Mouse (Mus musculus): ENCODE measurements around the gene Zc3hc1. TPM values are rescaled to one million over a fixed set of nuclear protein-coding genes. Genes with fewer than 3 reads are reported as not detected.
A peak's percentile ranks its signal among the peaks of the same experiment; 100 is the strongest.

Gene Zc3hc1
- polyA plus RNA-seq, 1 experiment, result 41.6 TPM

DNA sequence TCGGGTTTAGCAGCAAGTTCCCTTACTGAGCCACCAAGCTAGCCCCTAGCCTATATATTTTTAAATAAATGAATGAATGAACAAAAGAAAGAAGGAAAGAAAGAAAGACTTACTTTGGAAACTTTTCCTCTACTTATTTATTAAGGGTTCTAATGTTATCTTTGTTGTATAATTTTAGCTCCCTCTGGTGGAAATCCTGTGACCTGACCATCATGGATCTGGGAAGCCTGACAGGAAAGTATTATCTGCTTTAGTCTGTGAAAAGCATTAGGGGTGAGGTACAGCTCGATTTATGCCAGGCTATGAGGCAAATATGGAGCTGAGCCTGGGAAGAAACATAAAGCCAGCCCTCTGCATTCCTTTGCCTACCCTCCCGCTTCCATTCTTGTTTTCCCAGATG lies 21.5 kb downstream of the Zc3hc1 start:
- DNase-seq (ENCODE audit: low read depth), result no peak
- TF ChIP-seq CTCF (IDR thresholded peaks at IDR 0.05; ENCODE audit: borderline replicate concordance, extremely low read depth, insufficient read depth, insufficient read length) (no peak), POLR2A (IDR thresholded peaks at IDR 0.05; ENCODE audit: borderline replicate concordance, extremely low read depth, insufficient read depth, insufficient read length, poor library complexity, severe bottlenecking) (no peak)

DNA sequence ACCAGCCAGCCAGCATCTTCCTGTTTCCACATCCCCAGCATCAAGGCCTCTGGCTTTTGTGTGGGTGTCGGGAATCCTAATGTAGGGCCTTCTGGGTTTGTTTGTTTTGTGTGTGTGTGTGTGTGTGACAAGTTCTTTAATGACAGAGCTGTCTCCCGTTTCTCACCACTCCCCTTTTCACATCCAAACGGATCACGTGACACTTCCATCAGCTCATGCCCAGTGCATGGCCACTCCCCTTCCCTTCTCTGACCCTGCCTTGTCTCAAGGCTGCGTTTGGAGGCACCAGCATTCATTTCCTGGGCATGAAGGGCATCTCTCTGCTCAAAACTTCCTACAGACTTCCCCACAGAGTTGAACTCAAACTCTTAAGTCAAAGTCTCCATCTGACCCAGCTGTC lies 27.0 kb downstream of the Zc3hc1 start:
- TF ChIP-seq POLR2A (IDR thresholded peaks at IDR 0.05; ENCODE audit: borderline replicate concordance, extremely low read depth, insufficient read depth, insufficient read length, poor library complexity, severe bottlenecking), result no peak
- no peak for TF ChIP-seq CTCF (IDR thresholded peaks at IDR 0.05; ENCODE audit: borderline replicate concordance, extremely low read depth, insufficient read depth, insufficient read length)

DNA sequence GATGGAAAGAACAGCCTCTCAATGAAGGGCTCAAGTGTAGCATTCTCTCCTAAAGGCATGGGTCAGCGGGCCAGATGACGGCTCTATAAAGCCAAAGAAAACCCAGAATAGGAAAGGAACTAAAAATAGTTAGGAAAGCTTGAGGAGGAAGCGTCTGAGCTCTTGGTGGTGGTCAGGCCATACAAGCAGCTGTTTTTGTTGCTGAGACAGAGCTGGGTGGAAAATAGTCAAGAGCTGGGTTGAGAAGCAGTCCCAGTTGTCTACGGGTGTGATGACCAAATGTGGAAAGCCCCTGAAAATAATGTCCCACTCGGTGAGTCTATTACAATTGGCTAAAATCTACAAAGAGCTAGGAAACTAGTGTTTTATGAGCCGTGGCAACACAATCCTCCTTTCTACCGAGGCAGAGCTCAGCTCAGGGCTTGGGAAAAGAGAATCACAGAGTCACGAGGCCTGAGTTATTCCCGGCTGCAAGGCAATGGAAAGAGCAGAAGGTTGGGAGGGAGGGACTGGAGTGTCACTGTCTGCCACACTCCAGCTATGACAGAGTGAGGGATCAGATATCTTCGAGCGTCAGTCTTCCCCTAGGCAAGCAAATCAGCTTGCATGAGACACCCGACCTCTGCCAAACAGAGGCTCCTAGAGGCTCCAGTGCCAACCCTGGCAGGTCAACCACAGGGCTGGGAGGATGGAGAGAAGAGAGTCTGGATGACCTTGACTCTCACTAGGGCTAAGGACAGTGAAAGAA lies 30.9 kb downstream of the Zc3hc1 start:
- no peak for TF ChIP-seq POLR2A (IDR thresholded peaks at IDR 0.05; ENCODE audit: borderline replicate concordance, extremely low read depth, insufficient read depth, insufficient read length, poor library complexity, severe bottlenecking)
- TF ChIP-seq CTCF (IDR thresholded peaks at IDR 0.05; ENCODE audit: borderline replicate concordance, extremely low read depth, insufficient read depth, insufficient read length), result no peak
- no peak for DNase-seq (ENCODE audit: low read depth)

More for the DNA sequence above, 27.0 kb downstream of the Zc3hc1 start:
- DNase-seq (ENCODE audit: low read depth), result peak; percentile 8

DNA sequence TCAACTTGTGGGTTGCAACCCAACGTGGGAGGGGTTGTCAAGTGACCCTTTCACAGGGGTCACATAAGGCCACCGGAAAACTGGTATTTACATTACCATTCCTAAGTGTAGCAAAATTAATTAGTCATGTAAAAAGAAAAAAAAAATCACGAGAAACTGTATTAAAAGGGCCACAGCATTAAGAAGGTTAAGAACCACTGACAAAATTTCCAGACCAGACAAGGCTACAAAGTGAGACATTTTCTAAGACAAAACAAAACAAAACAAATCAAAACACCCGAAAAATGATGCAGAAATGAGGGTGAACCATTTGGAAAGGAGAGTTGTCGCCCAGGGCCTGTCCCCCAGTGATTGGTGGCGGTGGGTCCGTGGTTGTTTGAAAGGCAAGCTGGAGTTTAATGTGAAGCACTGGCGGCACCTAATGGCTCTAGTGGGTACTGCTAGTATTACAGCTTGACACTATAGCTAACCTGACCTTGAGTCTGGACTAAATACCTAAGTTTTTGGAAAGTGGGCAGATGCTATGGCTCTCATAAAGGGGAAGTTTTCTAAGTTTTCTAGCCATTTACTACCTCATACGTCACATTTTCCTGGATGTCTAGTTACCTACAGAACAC lies 33.2 kb downstream of the Zc3hc1 start:
- peak; percentile 89 for TF ChIP-seq CTCF (IDR thresholded peaks at IDR 0.05; ENCODE audit: borderline replicate concordance, extremely low read depth, insufficient read depth, insufficient read length)
- TF ChIP-seq POLR2A (IDR thresholded peaks at IDR 0.05; ENCODE audit: borderline replicate concordance, extremely low read depth, insufficient read depth, insufficient read length, poor library complexity, severe bottlenecking), result no peak
- DNase-seq (ENCODE audit: low read depth), result peak; percentile 88

DNA sequence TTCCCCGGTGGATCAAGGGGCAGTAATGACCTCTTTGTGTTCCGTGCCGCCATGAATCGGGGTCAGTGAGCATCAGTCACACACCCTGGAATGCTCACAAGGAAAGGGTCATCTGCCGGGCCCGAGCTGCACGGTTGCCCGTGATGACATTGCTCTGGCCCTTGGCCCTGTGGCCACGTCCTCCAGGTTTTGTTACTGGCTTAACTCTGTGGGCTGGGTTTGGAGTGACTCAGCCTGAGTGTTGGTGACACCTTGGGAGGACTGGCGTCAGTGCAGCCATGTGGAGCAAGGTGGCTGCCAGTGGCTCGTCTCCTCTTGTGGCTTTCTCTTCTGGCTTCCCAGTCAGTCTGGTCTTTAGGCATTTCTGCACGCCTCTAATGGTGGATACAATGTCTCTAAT lies 34.1 kb downstream of the Zc3hc1 start:
- DNase-seq (ENCODE audit: low read depth), result no peak
- TF ChIP-seq CTCF (IDR thresholded peaks at IDR 0.05; ENCODE audit: borderline replicate concordance, extremely low read depth, insufficient read depth, insufficient read length) (no peak), POLR2A (IDR thresholded peaks at IDR 0.05; ENCODE audit: borderline replicate concordance, extremely low read depth, insufficient read depth, insufficient read length, poor library complexity, severe bottlenecking) (no peak)

DNA sequence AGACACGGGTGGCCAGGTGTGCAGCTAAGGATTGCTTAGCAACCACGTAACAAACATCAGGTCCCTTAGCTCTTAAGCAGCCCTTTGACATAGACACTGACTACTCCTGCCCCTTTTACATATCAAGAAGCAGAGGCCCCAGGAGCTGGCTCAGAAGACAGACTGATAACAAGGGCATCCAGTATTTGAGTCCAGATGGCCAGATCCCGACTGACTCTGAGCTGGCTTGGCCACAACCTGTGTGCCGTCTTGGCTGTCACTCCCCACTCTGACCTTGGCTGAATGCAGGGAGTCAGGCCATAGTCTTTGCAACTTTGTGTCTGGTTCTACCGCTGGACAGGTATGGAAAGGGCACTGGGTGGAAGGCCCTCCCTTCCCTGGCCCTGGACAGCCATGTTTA lies 34.7 kb downstream of the Zc3hc1 start:
- no peak for DNase-seq (ENCODE audit: low read depth)
- TF ChIP-seq CTCF (IDR thresholded peaks at IDR 0.05; ENCODE audit: borderline replicate concordance, extremely low read depth, insufficient read depth, insufficient read length) (no peak), POLR2A (IDR thresholded peaks at IDR 0.05; ENCODE audit: borderline replicate concordance, extremely low read depth, insufficient read depth, insufficient read length, poor library complexity, severe bottlenecking) (no peak)

DNA sequence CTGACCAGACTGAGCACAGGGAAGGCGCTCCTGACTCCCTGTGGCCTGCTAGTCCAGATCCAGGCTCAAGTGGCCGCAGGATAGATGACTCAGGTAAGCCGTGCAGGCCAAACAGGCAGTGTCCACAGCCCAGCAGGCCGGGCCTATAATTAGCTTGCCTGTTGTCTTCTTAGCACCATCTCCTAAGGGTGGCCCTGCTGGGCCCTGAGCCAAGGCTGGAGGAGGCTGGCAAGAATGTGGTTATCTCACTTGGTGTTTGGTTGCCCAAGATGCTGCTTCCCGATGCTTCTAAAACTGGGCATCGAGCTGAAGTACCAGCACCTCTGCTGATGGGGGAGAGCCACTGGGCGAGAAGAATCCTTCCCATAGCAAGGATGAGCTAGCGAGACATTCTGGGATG lies 35.1 kb downstream of the Zc3hc1 start:
- no peak for DNase-seq (ENCODE audit: low read depth)
- TF ChIP-seq CTCF (IDR thresholded peaks at IDR 0.05; ENCODE audit: borderline replicate concordance, extremely low read depth, insufficient read depth, insufficient read length), result no peak
- TF ChIP-seq POLR2A (IDR thresholded peaks at IDR 0.05; ENCODE audit: borderline replicate concordance, extremely low read depth, insufficient read depth, insufficient read length, poor library complexity, severe bottlenecking), result no peak

DNA sequence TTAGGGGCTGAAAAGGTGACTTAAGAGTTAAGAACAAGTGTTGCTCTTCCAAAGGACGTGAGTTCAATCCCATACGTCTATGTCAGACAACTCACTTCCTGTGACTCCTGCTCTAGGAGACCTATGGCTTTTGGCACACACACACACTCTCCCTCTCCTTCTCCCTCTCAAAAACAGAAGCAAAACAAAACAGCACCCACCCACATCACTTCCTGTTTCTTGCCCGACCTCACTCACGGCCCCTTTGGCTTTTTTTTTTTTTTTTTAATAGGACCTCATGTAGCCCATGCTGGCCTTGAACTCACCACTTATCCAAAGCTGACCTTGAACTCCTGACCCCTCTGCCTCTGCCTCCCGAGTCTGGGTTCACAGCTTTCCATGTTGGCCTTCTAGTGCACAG lies 36.1 kb downstream of the Zc3hc1 start:
- TF ChIP-seq CTCF (IDR thresholded peaks at IDR 0.05; ENCODE audit: borderline replicate concordance, extremely low read depth, insufficient read depth, insufficient read length), result no peak
- no peak for TF ChIP-seq POLR2A (IDR thresholded peaks at IDR 0.05; ENCODE audit: borderline replicate concordance, extremely low read depth, insufficient read depth, insufficient read length, poor library complexity, severe bottlenecking)
- DNase-seq (ENCODE audit: low read depth), result no peak

DNA sequence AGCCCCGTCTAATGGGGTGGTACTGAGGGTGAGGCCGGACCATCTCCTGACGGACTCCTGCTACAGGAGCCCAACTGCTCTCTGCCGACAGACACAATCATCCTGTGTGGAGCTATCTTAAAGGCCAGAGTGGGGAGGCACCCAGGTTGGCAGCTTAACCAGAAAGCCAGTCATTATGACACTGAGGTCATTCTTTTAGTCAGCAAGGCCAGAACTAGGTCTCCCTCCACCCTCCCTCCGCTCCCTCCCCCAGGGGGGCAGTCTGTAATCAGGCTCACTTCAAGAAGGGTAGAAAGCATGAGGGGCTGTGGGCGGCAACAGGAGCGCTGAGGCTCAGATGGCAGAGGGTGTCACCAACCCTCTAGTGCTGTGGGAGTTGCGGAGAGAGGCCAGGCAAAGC lies 37.2 kb downstream of the Zc3hc1 start:
- DNase-seq (ENCODE audit: low read depth), result no peak
- no peak for TF ChIP-seq POLR2A (IDR thresholded peaks at IDR 0.05; ENCODE audit: borderline replicate concordance, extremely low read depth, insufficient read depth, insufficient read length, poor library complexity, severe bottlenecking)
- no peak for TF ChIP-seq CTCF (IDR thresholded peaks at IDR 0.05; ENCODE audit: borderline replicate concordance, extremely low read depth, insufficient read depth, insufficient read length)

DNA sequence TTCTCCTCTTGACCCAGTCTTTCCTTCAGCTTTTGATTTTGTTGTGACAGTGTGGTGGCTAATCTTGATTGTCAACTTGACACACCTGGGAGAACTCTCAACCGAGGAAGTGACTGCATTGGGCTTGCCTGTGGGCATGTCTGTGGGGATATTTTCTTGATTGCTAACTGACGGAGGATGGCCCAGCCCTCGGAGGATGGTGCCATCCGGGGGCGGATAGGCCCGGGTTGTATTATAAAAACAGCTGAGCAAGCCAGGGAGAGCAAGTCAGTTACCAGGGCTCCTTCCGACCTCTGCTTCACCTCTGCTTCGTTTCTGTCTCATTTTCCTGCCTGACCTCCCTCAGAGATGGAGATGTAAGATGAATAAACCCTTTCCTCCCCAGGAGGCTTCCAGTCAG lies 38.1 kb downstream of the Zc3hc1 start:
- TF ChIP-seq CTCF (IDR thresholded peaks at IDR 0.05; ENCODE audit: borderline replicate concordance, extremely low read depth, insufficient read depth, insufficient read length), result no peak
- TF ChIP-seq POLR2A (IDR thresholded peaks at IDR 0.05; ENCODE audit: borderline replicate concordance, extremely low read depth, insufficient read depth, insufficient read length, poor library complexity, severe bottlenecking), result no peak

DNA sequence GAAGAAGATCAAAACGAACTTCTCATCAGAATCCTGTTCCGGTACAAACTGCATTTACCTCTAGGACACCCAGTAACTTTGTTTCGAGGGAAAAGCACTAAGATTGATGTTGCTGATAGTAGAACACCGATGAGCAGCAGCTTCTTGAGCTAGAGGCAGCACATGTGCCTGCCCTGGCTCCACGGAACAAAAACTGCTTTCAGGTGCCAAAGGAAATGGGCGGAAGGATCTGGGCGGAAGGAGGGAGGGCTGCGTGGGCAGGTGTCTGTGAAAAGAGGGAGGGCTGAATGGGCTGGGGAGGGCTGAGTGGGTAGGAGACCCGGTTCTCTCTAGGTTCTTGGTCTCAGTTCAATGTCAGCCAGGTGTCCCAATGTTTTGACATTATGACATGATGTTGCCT lies 39.5 kb downstream of the Zc3hc1 start:
- no peak for TF ChIP-seq CTCF (IDR thresholded peaks at IDR 0.05; ENCODE audit: borderline replicate concordance, extremely low read depth, insufficient read depth, insufficient read length)
- TF ChIP-seq POLR2A (IDR thresholded peaks at IDR 0.05; ENCODE audit: borderline replicate concordance, extremely low read depth, insufficient read depth, insufficient read length, poor library complexity, severe bottlenecking), result no peak
- no peak for DNase-seq (ENCODE audit: low read depth)

More for the DNA sequence above, 38.1 kb downstream of the Zc3hc1 start:
- DNase-seq (ENCODE audit: low read depth), result no peak
